Mouse (Mus musculus) thymus, adult 2 months (tissue): ENCODE measurements around the gene Fam207a. TPM values are rescaled to one million over a fixed set of nuclear protein-coding genes. Genes with fewer than 3 reads are reported as not detected.

Experiments used
- DNase-seq: peaks from one replicate; pipeline ENCODE4 v3.0.0; 2021
- H3K27ac ChIP-seq: fragments of 200-500 bp; 2 replicates; pipeline ENCODE4 v1.5.1; 2012; ENCODE audit warnings: low read length, control low read depth; ENCODE audit not compliant: control insufficient read depth, insufficient read depth
- H3K27me3 ChIP-seq: fragments of 200-500 bp; 2 replicates; pipeline ENCODE4 v1.6.1; 2012; ENCODE audit warnings: mild to moderate bottlenecking, low read length, moderate library complexity, mixed read lengths; ENCODE audit not compliant: control insufficient read depth, insufficient read depth
- H3K36me3 ChIP-seq: fragments of 200-500 bp; 2 replicates; pipeline ENCODE4 v1.6.1; 2012; ENCODE audit warnings: mild to moderate bottlenecking, low read length, moderate library complexity; ENCODE audit not compliant: control insufficient read depth, insufficient read depth
- H3K4me1 ChIP-seq: fragments of 200-500 bp; replicated peaks from 2 replicates; pipeline ENCODE4 v1.6.1; 2012; ENCODE audit warnings: low read length; ENCODE audit not compliant: control insufficient read depth, insufficient read depth
- H3K4me3 ChIP-seq: fragments of 200-500 bp; 2 replicates; pipeline ENCODE4 v1.5.1; 2012; ENCODE audit warnings: mild to moderate bottlenecking, low read length, control low read depth, moderate library complexity; ENCODE audit not compliant: control insufficient read depth, insufficient read depth
- CTCF ChIP-seq: fragments of 200-500 bp; IDR thresholded peaks from 2 replicates; pipeline ENCODE4 v1.5.1; 2012; ENCODE audit warnings: mild to moderate bottlenecking, control low read depth, low read length, moderate library complexity, borderline replicate concordance; ENCODE audit not compliant: control insufficient read depth, poor library complexity, insufficient read depth; ENCODE audit errors: extremely low read depth
- POLR2A ChIP-seq: fragments of 200-500 bp; IDR thresholded peaks from 2 replicates; pipeline ENCODE4 v1.6.1; 2012; ENCODE audit warnings: mild to moderate bottlenecking, low read length, control low read depth, moderate library complexity; ENCODE audit not compliant: control insufficient read depth, poor library complexity, insufficient read depth; ENCODE audit errors: extremely low read depth
- WGBS: fragments of 180-500 bp; shearing (Covaris S2); methylation state at CpG from one replicate; pipeline ENCODE4 v1.1.7; 2018; 5-methylcytosine and 5-hydroxymethylcytosine counted together
- polyA plus RNA-seq: library from polyadenylated mRNA; depleted of rRNA; stranded (reverse); fragments of >200 nt; gene quantifications from 2 replicates; pipeline ENCODE4 v1.2.3, GENCODE M21; 2012

Gene Fam207a
- polyA plus RNA-seq, 1 experiment: 52.4 TPM

GRCm38 (mm10) chr10:77449315-77450158 lies 66.0 kb downstream of the Fam207a start:
- no peaks in the 10 kb centered on the region for H3K4me1 ChIP-seq
- TF ChIP-seq CTCF (no peak), POLR2A (no peak)
- H3K36me3 ChIP-seq: no peaks in the 10 kb centered on the region
- no peak overlapping the region for H3K4me3 ChIP-seq
- no peaks in the 10 kb centered on the region; the same call in 1 of the 2 replicates for H3K27me3 ChIP-seq
- H3K27ac ChIP-seq: no peak overlapping the region
- no peak for DNase-seq
- WGBS: 30% methylated on average over 23 of the region's 23 CpGs

- H3K27ac ChIP-seq: no peak overlapping the region
- H3K4me3 ChIP-seq: no peak overlapping the region
- no peaks in the 10 kb centered on the region for H3K4me1 ChIP-seq
- no peaks in the 10 kb centered on the region; the same call in 1 of the 2 replicates for H3K27me3 ChIP-seq
- no peak for DNase-seq
- 58% methylated on average over 6 of the region's 6 CpGs for WGBS
- no peaks in the 10 kb centered on the region for H3K36me3 ChIP-seq
- TF ChIP-seq POLR2A: no peak
- no peak for TF ChIP-seq CTCF
These were observed 66.8 kb downstream of the Fam207a start for GRCm38 (mm10) chr10:77448698-77449247.

- Histone ChIP-seq H3K27ac (no peak overlapping the region), H3K27me3 (no peaks in the 10 kb centered on the region; the same call in 1 of the 2 replicates), H3K36me3 (no peaks in the 10 kb centered on the region), H3K4me3 (no peak overlapping the region), H3K4me1 (no peaks in the 10 kb centered on the region)
- WGBS: 93% methylated on average over 7 of the region's 7 CpGs
- TF ChIP-seq CTCF (no peak), POLR2A (no peak)
- DNase-seq: no peak
These were observed 67.4 kb downstream of the Fam207a start for GRCm38 (mm10) chr10:77448209-77448608.

GRCm38 (mm10) chr10:77447755-77448154 lies 67.8 kb downstream of the Fam207a start:
- no peaks in the 10 kb centered on the region; the same call in 1 of the 2 replicates for H3K27me3 ChIP-seq
- H3K4me3 ChIP-seq: no peak overlapping the region
- H3K27ac ChIP-seq: no peak overlapping the region
- 57% methylated on average over 2 of the region's 2 CpGs for WGBS
- no peak for DNase-seq
- no peaks in the 10 kb centered on the region for H3K4me1 ChIP-seq
- no peaks in the 10 kb centered on the region for H3K36me3 ChIP-seq
- TF ChIP-seq POLR2A: no peak
- TF ChIP-seq CTCF: no peak

- H3K27ac ChIP-seq: no peak overlapping the region
- TF ChIP-seq CTCF (no peak), POLR2A (no peak)
- H3K27me3 ChIP-seq: no peaks in the 10 kb centered on the region
- no peak for DNase-seq
- 91% methylated on average over 4 of the region's 4 CpGs for WGBS
- no peak overlapping the region for H3K4me3 ChIP-seq
- H3K4me1 ChIP-seq: no peaks in the 10 kb centered on the region
- no peaks in the 10 kb centered on the region for H3K36me3 ChIP-seq
These were observed 73.3 kb downstream of the Fam207a start for GRCm38 (mm10) chr10:77442250-77442649.

GRCm38 (mm10) chr10:77441812-77442211 lies 73.8 kb downstream of the Fam207a start:
- Histone ChIP-seq H3K4me3 (no peak overlapping the region), H3K27ac (no peak overlapping the region), H3K36me3 (no peaks in the 10 kb centered on the region), H3K4me1 (no peaks in the 10 kb centered on the region), H3K27me3 (no peaks in the 10 kb centered on the region)
- WGBS: 91% methylated on average over 3 of the region's 3 CpGs
- no peak for DNase-seq
- TF ChIP-seq POLR2A (no peak), CTCF (no peak)
